Mouse (Mus musculus) kidney, adult 2 months (tissue): ENCODE measurements around the gene Rbfox3. TPM values are rescaled to one million over a fixed set of nuclear protein-coding genes. Genes with fewer than 3 reads are reported as not detected.
A peak's percentile ranks its signal among the peaks of the same experiment; 100 is the strongest.

Experiments
- DNase-seq: peaks from one replicate; pipeline ENCODE4 v3.0.0; 2021
- H3K27ac ChIP-seq: fragments of 200-500 bp; 2 replicates; pipeline ENCODE4 v1.5.1; 2012; ENCODE audit warnings: low read depth, low read length, control low read depth, inconsistent platforms; ENCODE audit not compliant: insufficient read depth
- H3K27me3 ChIP-seq: fragments of 200-500 bp; replicated peaks from 2 replicates; pipeline ENCODE4 v1.6.1; 2012; ENCODE audit warnings: mild to moderate bottlenecking, moderate library complexity, low read length, inconsistent platforms; ENCODE audit not compliant: control insufficient read depth, insufficient read depth
- H3K36me3 ChIP-seq: fragments of 200-500 bp; 2 replicates; pipeline ENCODE4 v1.6.1; 2012; ENCODE audit warnings: mild to moderate bottlenecking, moderate library complexity, low read length, inconsistent platforms; ENCODE audit not compliant: control insufficient read depth, insufficient read depth
- H3K4me1 ChIP-seq: fragments of 200-500 bp; 2 replicates; pipeline ENCODE4 v1.6.1; 2011; ENCODE audit warnings: low read length; ENCODE audit not compliant: control insufficient read depth, insufficient read depth
- H3K4me3 ChIP-seq: fragments of 200-500 bp; 2 replicates; pipeline ENCODE4 v1.5.1; 2011; ENCODE audit warnings: mild to moderate bottlenecking, low read depth, low read length, control low read depth; ENCODE audit not compliant: insufficient read depth
- CTCF ChIP-seq: fragments of 200-500 bp; conservative IDR thresholded peaks from 2 replicates; pipeline ENCODE4 v1.5.1; 2011; ENCODE audit warnings: low read depth, mild to moderate bottlenecking, control low read depth, low read length, moderate library complexity, mixed read lengths; ENCODE audit not compliant: insufficient read depth, insufficient read length
- POLR2A ChIP-seq: fragments of 200-500 bp; IDR thresholded peaks from one replicate; pipeline ENCODE4 v1.6.1; 2011; ENCODE audit warnings: low read depth, low read length, control low read depth
- WGBS: fragments of 180-500 bp; shearing (Covaris S2); methylation state at CpG from one replicate; pipeline ENCODE4 v1.1.7; 2018; 5-methylcytosine and 5-hydroxymethylcytosine counted together
- polyA plus RNA-seq: library from polyadenylated mRNA; depleted of rRNA; stranded (reverse); fragments of >200 nt; gene quantifications from 2 replicates; pipeline ENCODE4 v1.2.3, GENCODE M21; 2012

Gene Rbfox3
- polyA plus RNA-seq, 1 experiment: 0.27 TPM

DNA sequence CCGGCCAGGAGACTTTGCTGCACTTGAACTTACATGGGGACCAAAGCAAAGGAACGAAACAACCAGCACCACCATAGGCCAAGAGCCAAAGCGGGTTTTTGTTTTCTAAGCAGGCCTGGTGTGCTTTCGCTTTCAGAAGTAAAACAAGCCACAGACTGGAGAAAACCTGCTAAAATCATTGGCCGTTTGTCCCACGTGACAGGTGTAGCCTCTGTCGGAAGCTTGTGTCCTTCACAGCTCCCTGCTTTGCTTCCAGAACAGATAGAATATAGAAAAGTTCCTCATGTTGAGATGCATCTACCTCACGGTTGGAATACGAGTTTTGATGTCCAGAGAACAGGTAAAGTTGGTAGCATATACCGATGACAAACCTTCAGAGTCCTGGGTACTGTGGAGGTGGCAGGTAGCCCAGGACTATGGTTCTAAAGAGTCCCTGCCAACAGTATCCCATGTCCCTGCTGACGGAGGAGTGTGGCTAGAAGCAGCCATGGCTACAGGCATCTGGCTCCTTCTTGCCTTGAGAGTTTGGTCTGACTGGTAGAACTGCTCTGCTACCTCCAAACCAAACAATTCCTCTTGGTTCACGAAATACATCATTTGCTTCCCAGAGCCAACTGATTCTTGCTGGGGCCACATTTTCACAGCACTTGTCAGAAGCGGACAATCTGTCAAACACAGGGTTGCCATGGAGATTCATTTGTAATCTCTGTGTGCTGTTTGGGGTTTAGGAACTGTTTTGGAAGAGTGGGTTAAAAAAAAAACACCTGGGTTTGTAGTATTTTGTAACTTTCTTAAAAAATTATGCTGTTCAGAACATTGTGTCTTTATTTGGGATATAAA lies 258.8 kb downstream of the Rbfox3 start:
- 83% methylated on average over 13 of the region's 13 CpGs for WGBS

DNA sequence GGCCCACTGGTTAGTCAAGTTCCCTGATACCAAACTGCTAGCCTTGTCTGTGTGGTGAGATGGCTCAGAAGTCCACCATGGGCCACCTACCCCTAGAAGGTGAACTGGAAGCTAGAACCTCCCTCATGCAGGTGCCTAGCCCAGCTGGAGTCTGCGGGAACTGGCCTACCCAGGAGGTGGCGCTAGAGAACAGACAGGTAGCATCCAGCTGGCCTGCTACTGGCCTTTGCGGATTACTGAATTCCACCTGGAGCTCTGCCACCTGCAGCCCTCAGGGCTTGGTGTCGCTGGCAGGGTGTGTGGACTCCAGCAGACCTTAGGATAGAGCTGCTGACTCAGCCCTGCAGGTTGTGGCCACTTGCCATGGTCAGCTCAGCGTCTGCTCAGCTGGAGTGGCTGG lies 263.0 kb downstream of the Rbfox3 start:
- no peak overlapping the region for H3K4me3 ChIP-seq
- no peaks in the 10 kb centered on the region for H3K4me1 ChIP-seq
- H3K27ac ChIP-seq: no peak overlapping the region
- no peaks in the 10 kb centered on the region for H3K27me3 ChIP-seq
- 13% methylated on average over 5 of the region's 5 CpGs for WGBS
- no peaks in the 10 kb centered on the region for H3K36me3 ChIP-seq
- TF ChIP-seq CTCF (peak; percentile 78), POLR2A (no peak)
- peak; percentile 75 for DNase-seq

More for the DNA sequence above, 258.8 kb downstream of the Rbfox3 start:
- Histone ChIP-seq H3K4me3 (no peak overlapping the region), H3K27ac (no peak overlapping the region), H3K27me3 (no peaks in the 10 kb centered on the region), H3K4me1 (no peaks in the 10 kb centered on the region), H3K36me3 (no peaks in the 10 kb centered on the region)
- no peak for TF ChIP-seq CTCF
- no peak for TF ChIP-seq POLR2A
- no peak for DNase-seq

DNA sequence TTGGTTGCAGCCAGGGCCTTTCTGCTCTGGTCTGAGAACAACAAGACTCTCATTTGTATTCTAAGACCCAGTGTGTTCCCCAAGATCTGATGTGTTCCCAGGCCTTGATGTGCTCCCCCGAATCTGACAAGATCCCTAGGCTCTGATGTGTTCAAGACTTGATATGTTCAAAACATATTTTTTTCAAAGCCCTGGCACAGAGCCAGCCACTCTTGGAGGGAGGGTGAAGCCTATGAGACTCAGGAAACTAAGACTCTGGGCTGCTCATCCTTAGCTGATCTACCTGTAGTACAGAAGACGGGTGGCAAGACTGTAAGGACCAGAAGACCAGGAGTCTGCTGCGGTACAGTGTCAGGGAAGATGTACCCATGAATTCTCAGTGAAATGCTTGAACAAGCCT lies 264.5 kb downstream of the Rbfox3 start:
- Histone ChIP-seq H3K4me3 (no peak overlapping the region), H3K36me3 (no peaks in the 10 kb centered on the region), H3K27me3 (no peaks in the 10 kb centered on the region), H3K27ac (no peak overlapping the region), H3K4me1 (no peaks in the 10 kb centered on the region)
- no peak for DNase-seq
- 83% methylated on average over 3 of the region's 3 CpGs for WGBS
- TF ChIP-seq CTCF (no peak), POLR2A (no peak)

DNA sequence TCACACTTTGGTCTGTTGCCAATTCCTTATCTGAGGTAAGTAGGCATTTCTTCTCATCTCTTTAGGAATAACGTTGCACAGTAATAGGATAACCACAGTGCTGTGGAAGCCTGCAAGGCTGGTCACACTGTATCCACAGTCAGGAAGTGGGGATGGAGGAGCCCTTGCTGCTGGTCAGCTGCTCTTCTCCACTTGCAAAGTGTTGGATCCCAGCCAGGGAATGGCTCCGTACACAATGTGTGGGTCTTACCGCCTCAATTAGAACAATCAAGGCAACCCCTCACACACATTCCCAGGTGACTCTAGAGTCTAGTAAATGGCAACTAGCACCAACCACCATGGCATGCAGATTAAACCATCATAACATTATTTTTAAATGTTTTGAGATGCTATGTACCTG lies 266.2 kb downstream of the Rbfox3 start:
- Histone ChIP-seq H3K27me3 (no peaks in the 10 kb centered on the region), H3K4me1 (no peaks in the 10 kb centered on the region), H3K27ac (no peak overlapping the region), H3K4me3 (no peak overlapping the region), H3K36me3 (no peaks in the 10 kb centered on the region)
- no peak for DNase-seq
- TF ChIP-seq CTCF: no peak
- TF ChIP-seq POLR2A: no peak
- 86% methylated on average over 3 of the region's 3 CpGs for WGBS

DNA sequence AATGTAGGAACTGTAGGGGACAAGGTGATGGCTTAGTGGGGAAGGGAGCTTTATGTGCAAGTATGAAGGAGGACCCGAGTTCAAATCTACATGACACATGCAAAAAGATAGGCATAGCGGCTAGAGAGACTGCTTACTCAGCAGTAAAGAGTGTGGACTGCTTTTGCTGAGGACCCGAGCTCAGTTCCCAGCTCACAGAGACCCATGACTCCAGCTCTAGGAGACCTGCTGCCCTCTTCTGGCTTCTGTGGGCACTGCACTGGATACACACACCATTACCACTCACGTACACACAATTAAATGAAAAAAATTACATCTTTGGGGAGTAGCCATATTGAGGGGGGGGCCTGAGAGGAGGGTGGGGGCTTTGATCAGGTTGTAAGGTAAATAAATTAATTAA lies 270.7 kb downstream of the Rbfox3 start:
- 94% methylated on average over 4 of the region's 4 CpGs for WGBS
- Histone ChIP-seq H3K27ac (no peak overlapping the region), H3K27me3 (no peaks in the 10 kb centered on the region; the same call in 1 of the 2 replicates), H3K4me3 (no peak overlapping the region), H3K4me1 (no peaks in the 10 kb centered on the region), H3K36me3 (no peaks in the 10 kb centered on the region)
- TF ChIP-seq POLR2A (no peak), CTCF (0 out of 2 replicates have a peak, but pooled peaks have one; percentile 13)
- DNase-seq: no peak

DNA sequence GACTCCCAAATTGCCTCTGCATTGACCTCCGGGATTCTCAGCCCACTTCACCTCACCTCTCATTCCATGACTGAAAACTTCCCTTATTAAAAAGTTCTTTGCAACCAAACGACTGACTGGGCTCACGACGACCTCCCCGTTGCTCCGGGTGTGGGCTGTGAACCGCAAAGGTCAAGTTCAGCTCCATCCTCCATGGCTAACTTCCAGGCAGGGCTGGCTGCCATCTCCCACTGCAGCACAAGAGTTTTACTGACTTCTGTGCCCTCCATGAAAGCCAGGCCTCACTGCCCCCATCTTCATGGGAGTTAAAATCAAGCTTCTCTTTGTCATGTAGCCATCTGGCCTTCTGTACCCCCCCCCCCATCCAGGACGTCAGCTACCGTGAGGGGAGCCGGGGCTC lies 273.7 kb downstream of the Rbfox3 start:
- no peak overlapping the region for H3K4me3 ChIP-seq
- H3K27ac ChIP-seq: no peak overlapping the region
- H3K27me3 ChIP-seq: no peaks in the 10 kb centered on the region; the same call in 1 of the 2 replicates
- no peaks in the 10 kb centered on the region for H3K36me3 ChIP-seq
- WGBS: 45% methylated on average over 10 of the region's 10 CpGs
- no peaks in the 10 kb centered on the region for H3K4me1 ChIP-seq
- peak; percentile 23 for DNase-seq
- TF ChIP-seq POLR2A (no peak), CTCF (no peak)

DNA sequence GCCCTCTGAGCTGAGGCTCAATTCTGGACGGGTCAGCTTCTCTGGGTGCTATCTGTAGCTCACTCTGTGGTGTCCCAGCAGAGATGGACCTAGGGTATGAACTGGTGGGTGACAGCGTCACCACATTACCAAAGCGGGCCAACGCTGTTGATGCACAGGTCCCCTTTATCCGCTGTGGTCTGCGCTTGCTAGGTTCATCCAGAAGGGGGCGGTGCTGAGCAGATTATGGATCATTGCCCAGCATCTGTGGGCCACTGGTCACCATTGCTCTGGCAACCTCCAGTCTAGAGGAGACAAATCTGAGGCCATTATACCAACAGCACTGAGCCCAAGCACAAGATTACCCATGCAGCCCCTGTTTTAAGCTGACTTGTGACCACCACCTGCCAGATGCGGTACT lies 276.8 kb downstream of the Rbfox3 start:
- TF ChIP-seq POLR2A (no peak), CTCF (peak; percentile 51)
- Histone ChIP-seq H3K27me3 (no peaks in the 10 kb centered on the region; the same call in 1 of the 2 replicates), H3K27ac (no peak overlapping the region), H3K4me3 (no peak overlapping the region), H3K4me1 (no peaks in the 10 kb centered on the region), H3K36me3 (no peaks in the 10 kb centered on the region)
- 47% methylated on average over 8 of the region's 8 CpGs for WGBS
- DNase-seq: no peak
